Mouse (Mus musculus) liver (tissue): ENCODE measurements around the gene Mrgprg.

ENCODE experiments used
- DNase-seq: peaks from one replicate; pipeline ENCODE4 v3.0.0-alpha.2; 2020; ENCODE audit warnings: mixed read lengths

Gene Mrgprg

GRCm38 (mm10) chr7:143766893-143767292 is at the start of gene Mrgprg:
Gene Mrgprg, minus strand, starts transcription at chr7:143766993.
- no peak for DNase-seq

GRCm38 (mm10) chr7:143808909-143809308 is 42.1 kb upstream of the Mrgprg start:
- DNase-seq: no peak

- no peak for DNase-seq
Observed at GRCm38 (mm10) chr7:143805199-143805624, 38.4 kb upstream of the Mrgprg start.

GRCm38 (mm10) chr7:143801195-143802065 is 34.6 kb upstream of the Mrgprg start:
- no peak for DNase-seq

- no peak for DNase-seq
Observed at GRCm38 (mm10) chr7:143800770-143801169, 34.0 kb upstream of the Mrgprg start.

- DNase-seq: no peak
Observed at GRCm38 (mm10) chr7:143798783-143799182, 32.0 kb upstream of the Mrgprg start.

- peak; percentile 39 for DNase-seq
Observed at GRCm38 (mm10) chr7:143793121-143793520, 26.3 kb upstream of the Mrgprg start.

GRCm38 (mm10) chr7:143792336-143792985 is 25.7 kb upstream of the Mrgprg start:
- no peak for DNase-seq

GRCm38 (mm10) chr7:143783996-143784829 is 17.4 kb upstream of the Mrgprg start, which contains the start of gene Mrgpre:
Gene Mrgpre, minus strand, starts transcription at chr7:143784500.
- peak; percentile 45 for DNase-seq

GRCm38 (mm10) chr7:143783378-143783995 is 16.7 kb upstream of the Mrgprg start:
- DNase-seq: no peak

GRCm38 (mm10) chr7:143777375-143777774 is 10.6 kb upstream of the Mrgprg start:
- DNase-seq: no peak

GRCm38 (mm10) chr7:143776137-143776536 is 9.3 kb upstream of the Mrgprg start:
- peak; percentile 58 for DNase-seq

GRCm38 (mm10) chr7:143769461-143769860 is 2.7 kb upstream of the Mrgprg start:
- DNase-seq: no peak

GRCm38 (mm10) chr7:143768267-143768666 is 1.5 kb upstream of the Mrgprg start:
- DNase-seq: no peak

- DNase-seq: no peak
Observed at GRCm38 (mm10) chr7:143764876-143765530, 1.8 kb downstream of the Mrgprg start.

- no peak for DNase-seq
Observed at GRCm38 (mm10) chr7:143763794-143764193, 3.0 kb downstream of the Mrgprg start.

GRCm38 (mm10) chr7:143758956-143759355 is 7.8 kb downstream of the Mrgprg start:
- DNase-seq: no peak

GRCm38 (mm10) chr7:143757696-143758095 is 9.1 kb downstream of the Mrgprg start:
- no peak for DNase-seq

- peak; percentile 74 for DNase-seq
Observed at GRCm38 (mm10) chr7:143757027-143757390, 9.8 kb downstream of the Mrgprg start.

GRCm38 (mm10) chr7:143756125-143757026 is 10.4 kb downstream of the Mrgprg start, which contains the start of gene Osbpl5:
Gene Osbpl5, minus strand, starts transcription at chr7:143756985.
- DNase-seq: no peak
